Mouse (Mus musculus): ENCODE data around the gene Cdk14. TPM values are rescaled to one million over a fixed set of nuclear protein-coding genes. Genes with fewer than 3 reads are reported as not detected.
"Not testable (repeated sequence)": the region's sequence is repeated elsewhere in the genome, so short reads cannot be mapped to it uniquely, and the experiment has no call there.

Gene Cdk14
- total RNA-seq, 1 experiment from 2014 or later: 43.7 TPM

DNA sequence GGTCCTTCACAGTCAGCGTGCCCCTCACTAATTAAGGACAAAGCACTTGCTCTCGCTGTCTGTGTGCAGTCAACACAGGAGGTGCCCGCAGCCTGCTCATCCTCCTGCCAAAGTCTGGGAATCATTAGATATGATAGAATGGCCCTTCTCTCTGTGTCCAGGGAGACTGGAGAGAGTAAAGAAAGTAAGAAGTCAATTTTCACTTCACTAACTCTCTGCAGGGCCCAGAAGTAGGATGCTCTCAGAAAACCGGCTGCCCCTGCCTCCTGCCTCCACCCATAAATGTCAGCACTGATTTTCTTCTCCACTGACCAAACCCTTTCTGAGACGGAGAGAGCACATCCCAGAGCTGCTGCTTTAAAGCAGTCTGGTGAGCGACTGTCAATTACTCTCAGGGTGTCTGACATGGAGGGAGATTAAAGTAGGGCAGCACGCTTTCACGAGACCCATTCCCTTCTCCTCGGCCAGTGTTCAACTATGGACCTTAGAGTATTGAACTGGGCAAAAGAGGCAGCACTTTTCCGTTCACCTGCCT is 89.1 kb downstream of the Cdk14 start:
- no peak for ATAC-seq (replicated peaks; ENCODE audit: insufficient number of reproducible peaks, low FRiP score, low TSS enrichment, poor library complexity, severe bottlenecking)

DNA sequence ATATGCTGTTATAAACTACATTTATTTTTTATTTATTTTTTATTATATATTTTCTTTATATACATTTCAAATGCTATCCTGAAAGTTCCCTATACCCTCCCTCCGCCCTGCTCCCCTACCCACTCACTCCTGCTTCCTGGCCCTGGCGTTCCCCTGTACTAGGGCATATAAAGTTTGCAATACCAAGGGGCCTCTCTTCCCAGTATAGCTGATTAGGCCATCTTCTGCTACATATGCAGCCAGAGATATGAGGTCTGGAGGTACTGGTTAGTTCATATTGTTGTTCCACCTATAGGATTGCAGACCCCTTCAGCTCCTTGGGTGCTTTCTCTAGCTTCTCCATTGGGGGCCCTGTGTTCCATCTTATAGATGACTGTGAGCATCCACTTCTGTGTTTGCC is 91.1 kb downstream of the Cdk14 start:
- ATAC-seq (replicated peaks; ENCODE audit: insufficient number of reproducible peaks, low FRiP score, low TSS enrichment, poor library complexity, severe bottlenecking): not testable (repeated sequence)

GRCm38 (mm10) chr5:5326716-5327115 is 93.4 kb downstream of the Cdk14 start:
- ATAC-seq (replicated peaks; ENCODE audit: insufficient number of reproducible peaks, low FRiP score, low TSS enrichment, poor library complexity, severe bottlenecking): no peak

- no peak for ATAC-seq (replicated peaks; ENCODE audit: insufficient number of reproducible peaks, low FRiP score, low TSS enrichment, poor library complexity, severe bottlenecking)
Observed at GRCm38 (mm10) chr5:5322699-5323098, 97.4 kb downstream of the Cdk14 start.

DNA sequence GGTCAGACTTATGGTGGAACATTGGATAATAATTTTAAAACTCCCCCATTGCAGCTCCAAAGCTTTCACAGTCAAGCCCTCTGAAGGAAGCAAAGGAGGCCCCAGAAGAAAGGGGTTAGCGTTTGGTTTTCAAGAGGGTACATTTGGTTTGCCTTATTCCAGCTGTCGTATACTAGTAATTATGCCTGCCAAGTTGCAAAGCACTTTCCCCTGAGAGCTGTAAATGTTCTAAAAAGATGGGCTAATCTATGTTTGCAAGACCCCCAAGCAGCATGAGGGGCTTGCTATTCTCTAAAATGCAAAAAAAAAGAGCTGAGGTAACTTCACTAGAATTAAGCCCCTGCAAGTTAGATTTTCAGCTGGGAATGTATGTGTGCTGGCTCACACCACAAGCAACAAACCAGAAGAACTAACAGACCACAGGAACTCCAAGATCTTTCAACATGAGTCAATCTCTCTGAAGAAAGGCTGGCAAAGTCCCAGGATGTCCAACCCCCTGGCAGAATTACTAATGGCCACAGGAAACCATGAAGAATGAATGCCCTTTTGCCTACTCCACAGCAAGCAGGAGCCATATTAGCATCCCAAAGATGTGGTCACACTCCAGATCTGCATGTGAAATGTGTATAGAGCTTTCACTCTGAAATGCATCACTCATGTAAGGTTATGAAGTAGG is 99.5 kb downstream of the Cdk14 start:
- peak; percentile 24; the same call in 1 of the 2 replicates for ATAC-seq (replicated peaks; ENCODE audit: insufficient number of reproducible peaks, low FRiP score, low TSS enrichment, poor library complexity, severe bottlenecking)

DNA sequence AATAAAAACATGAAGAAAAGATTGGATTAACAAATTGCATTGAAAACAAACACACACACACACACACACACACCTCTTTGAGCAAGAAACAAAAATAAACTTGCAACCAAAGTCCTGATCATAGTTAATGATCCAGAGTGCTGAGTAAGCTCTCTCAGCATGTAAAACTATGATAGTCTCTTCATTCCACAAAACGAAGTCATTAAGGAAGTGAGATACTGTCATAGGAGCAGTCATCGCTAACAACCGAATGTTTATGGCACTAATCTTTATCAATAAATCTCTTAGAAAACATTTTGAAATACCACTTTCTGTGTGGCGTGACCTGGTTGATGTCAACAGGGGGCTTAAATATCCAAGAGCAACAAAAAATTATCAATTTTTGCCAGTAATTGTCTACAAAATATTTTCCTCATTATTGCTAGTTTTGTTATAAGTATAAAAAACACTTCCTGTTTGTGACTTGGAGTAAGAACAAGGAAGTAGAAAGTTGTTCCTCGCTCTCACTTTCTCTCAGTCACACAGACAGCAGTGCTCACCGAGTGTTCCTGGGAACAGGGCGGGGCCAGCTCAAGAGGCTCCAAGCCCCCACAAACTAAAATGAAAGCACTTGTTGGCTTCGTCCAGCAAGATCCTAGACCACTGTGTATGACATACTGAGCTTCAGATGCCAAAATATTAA is 100.1 kb downstream of the Cdk14 start:
- peak; percentile 74 for ATAC-seq (replicated peaks; ENCODE audit: insufficient number of reproducible peaks, low FRiP score, low TSS enrichment, poor library complexity, severe bottlenecking)

DNA sequence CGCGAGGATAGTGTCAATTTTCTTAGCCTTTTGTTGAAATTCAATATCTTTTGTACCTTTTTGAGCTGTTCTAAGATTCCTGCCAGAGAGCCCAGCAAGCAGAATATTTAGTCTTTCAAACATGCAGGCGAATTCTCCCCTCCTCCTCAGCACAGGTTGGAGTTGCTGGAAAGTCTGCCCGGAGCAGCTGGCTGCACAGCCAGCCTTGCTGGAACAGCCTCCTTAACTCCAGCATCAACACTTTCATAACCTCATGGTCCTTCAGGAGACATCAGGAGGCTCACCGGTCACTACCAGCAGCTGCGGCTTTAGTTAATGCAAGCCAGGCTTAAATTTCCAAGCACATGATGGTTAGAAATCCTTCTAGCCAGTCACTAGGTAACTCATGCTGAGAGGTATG is 105.8 kb downstream of the Cdk14 start:
- ATAC-seq (replicated peaks; ENCODE audit: insufficient number of reproducible peaks, low FRiP score, low TSS enrichment, poor library complexity, severe bottlenecking): no peak

GRCm38 (mm10) chr5:5313195-5313760 is 106.8 kb downstream of the Cdk14 start:
- ATAC-seq (replicated peaks; ENCODE audit: insufficient number of reproducible peaks, low FRiP score, low TSS enrichment, poor library complexity, severe bottlenecking): no peak

GRCm38 (mm10) chr5:5305286-5305685 is 114.8 kb downstream of the Cdk14 start:
- ATAC-seq (replicated peaks; ENCODE audit: insufficient number of reproducible peaks, low FRiP score, low TSS enrichment, poor library complexity, severe bottlenecking): no peak

DNA sequence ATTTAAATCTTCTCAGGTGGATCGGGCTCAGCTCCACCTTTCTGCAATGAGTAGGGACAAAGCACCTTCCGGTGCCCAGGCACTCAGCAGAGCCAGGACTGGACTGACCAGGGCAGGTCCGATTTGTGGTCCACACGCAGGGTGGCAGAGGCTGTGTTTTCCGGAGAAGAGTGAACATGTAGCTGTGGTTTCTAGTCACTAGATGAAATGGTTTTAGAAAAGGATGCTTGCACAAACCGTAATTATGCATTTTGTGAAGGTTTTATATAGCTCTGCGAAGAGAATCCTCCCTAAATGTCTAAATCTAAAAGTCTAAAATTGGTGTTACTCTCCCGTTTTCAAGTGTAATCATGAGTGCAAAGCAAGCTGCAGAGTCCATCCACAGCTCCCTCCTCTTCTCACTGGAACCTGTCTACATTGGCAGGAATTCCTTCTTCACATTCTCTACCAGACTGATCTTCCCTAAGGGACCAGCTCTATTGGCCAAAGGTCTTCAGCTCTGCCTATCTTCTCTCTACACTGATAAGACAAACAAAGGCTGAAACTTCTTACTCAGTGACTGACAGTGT is 116.9 kb downstream of the Cdk14 start:
- no peak for ATAC-seq (replicated peaks; ENCODE audit: insufficient number of reproducible peaks, low FRiP score, low TSS enrichment, poor library complexity, severe bottlenecking)

DNA sequence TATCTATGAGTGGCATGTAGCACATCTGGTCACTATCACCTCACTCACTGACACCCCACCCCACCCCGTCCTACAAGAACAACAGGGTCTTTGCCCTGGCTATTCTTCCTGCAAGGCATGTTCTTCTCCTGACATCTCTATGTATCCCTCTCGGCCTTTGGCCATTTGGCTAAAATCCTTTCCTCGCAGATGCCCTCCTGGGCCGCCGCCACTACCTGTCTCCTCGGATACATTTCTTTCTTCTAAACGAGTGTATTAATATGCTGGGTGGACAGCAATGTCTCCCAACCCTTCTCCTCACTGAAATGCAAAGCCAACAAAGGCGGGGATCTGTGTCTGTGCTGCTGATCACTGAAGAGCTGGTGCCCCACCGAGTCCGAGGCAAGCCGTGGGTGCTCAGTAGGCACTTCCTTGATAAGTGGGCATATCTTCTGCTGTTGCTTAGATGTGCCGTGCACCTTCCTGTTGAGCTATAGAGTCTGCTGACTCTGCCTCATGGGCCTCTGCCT is 118.5 kb downstream of the Cdk14 start:
- ATAC-seq (replicated peaks; ENCODE audit: insufficient number of reproducible peaks, low FRiP score, low TSS enrichment, poor library complexity, severe bottlenecking): no peak

GRCm38 (mm10) chr5:5300998-5301397 is 119.1 kb downstream of the Cdk14 start:
- no peak for ATAC-seq (replicated peaks; ENCODE audit: insufficient number of reproducible peaks, low FRiP score, low TSS enrichment, poor library complexity, severe bottlenecking)

GRCm38 (mm10) chr5:5300290-5300689 is 119.8 kb downstream of the Cdk14 start:
- ATAC-seq (replicated peaks; ENCODE audit: insufficient number of reproducible peaks, low FRiP score, low TSS enrichment, poor library complexity, severe bottlenecking): no peak

GRCm38 (mm10) chr5:5297222-5297621 is 122.9 kb downstream of the Cdk14 start:
- no peak for ATAC-seq (replicated peaks; ENCODE audit: insufficient number of reproducible peaks, low FRiP score, low TSS enrichment, poor library complexity, severe bottlenecking)

GRCm38 (mm10) chr5:5296773-5297172 is 123.3 kb downstream of the Cdk14 start:
- no peak for ATAC-seq (replicated peaks; ENCODE audit: insufficient number of reproducible peaks, low FRiP score, low TSS enrichment, poor library complexity, severe bottlenecking)

DNA sequence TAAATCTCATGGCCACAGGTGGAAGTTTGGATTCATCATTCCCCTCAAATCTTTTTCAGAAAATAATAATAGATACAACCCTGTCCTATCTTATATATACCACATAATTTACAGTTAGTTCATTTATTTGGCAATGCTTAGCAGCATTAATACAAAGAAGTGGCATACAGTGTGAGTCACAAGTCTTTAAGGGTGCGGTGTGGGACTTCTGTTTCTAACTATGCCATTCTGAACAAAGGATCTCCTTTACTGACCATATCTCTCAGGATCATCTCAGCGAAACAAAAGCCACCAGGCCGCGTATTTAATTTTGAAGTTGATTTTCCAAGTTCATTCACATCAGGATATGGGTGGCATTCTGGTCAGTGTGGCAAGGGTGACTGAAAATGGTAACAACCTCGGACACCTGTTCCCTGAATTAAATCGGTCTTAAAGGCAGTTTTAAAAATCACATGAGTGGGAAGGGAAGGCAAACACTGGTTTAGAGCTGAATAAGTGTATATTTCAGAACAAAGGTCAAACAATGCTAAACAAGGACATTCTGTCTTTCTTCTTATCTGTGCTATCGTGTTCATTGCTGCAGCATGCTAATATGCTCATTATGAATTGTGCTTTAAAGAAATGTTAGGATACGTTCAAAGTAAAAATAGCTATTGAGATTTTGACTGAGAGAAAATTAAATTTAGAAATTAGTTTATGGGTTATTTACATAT is 127.1 kb downstream of the Cdk14 start:
- ATAC-seq (replicated peaks; ENCODE audit: insufficient number of reproducible peaks, low FRiP score, low TSS enrichment, poor library complexity, severe bottlenecking): no peak

GRCm38 (mm10) chr5:5291321-5291991 is 128.7 kb downstream of the Cdk14 start:
- ATAC-seq (replicated peaks; ENCODE audit: insufficient number of reproducible peaks, low FRiP score, low TSS enrichment, poor library complexity, severe bottlenecking): no peak

DNA sequence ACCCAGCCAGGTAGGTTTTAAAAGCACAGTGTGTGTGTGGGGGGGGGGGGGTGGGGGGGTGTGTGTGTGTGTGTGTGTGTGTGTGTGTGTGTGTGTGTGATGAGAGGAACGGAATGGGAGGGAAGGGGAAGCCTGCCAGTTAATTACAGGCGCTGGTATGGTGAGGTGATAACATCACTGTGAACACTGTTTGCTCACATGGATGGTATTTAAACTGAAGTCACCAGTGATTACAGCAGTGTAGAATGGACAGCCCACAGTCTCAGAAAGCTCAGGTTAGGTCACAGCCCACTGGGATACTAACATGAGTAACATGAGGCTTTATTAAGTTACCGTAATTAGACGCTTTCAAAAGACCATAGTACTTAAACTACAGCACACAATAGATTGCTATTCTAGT is 129.4 kb downstream of the Cdk14 start:
- ATAC-seq (replicated peaks; ENCODE audit: insufficient number of reproducible peaks, low FRiP score, low TSS enrichment, poor library complexity, severe bottlenecking): no peak
